Mouse (Mus musculus): ENCODE measurements around the gene Myo18b. TPM values are rescaled to one million over a fixed set of nuclear protein-coding genes. Genes with fewer than 3 reads are reported as not detected.

Gene Myo18b
- polyA plus RNA-seq, 1 experiment, result 0.69 TPM

- TF ChIP-seq POLR2A (IDR thresholded peaks at IDR 0.05; ENCODE audit: borderline replicate concordance, insufficient read depth, low read length), result no peak
- TF ChIP-seq CTCF (IDR thresholded peaks at IDR 0.05; ENCODE audit: borderline replicate concordance, insufficient read depth, low read depth, low read length), result no peak
- Histone ChIP-seq H3K27me3 (ENCODE audit: control insufficient read depth, insufficient read depth, low read length) (no peaks in the 10 kb centered on the region), H3K4me1 (ENCODE audit: control insufficient read depth, insufficient read depth, low read length) (peaks cover 2% of the 10 kb centered on the region; the same call in 1 of the 2 replicates), H3K4me3 (replicated peaks; ENCODE audit: insufficient read depth, low read depth, low read length) (no peak overlapping the region), H3K27ac (ENCODE audit: insufficient read depth, low read length) (no peak overlapping the region)
- no peak for DNase-seq
- 85% methylated on average over 5 of the region's 5 CpGs for WGBS
These were observed 35.7 kb upstream of the Myo18b start for GRCm38 (mm10) chr5:112931901-112932300.

- Histone ChIP-seq H3K27me3 (ENCODE audit: control insufficient read depth, insufficient read depth, low read length) (no peaks in the 10 kb centered on the region), H3K4me1 (ENCODE audit: control insufficient read depth, insufficient read depth, low read length) (no peaks in the 10 kb centered on the region), H3K27ac (ENCODE audit: insufficient read depth, low read length) (no peak overlapping the region), H3K4me3 (replicated peaks; ENCODE audit: insufficient read depth, low read depth, low read length) (no peak overlapping the region)
- TF ChIP-seq POLR2A (IDR thresholded peaks at IDR 0.05; ENCODE audit: borderline replicate concordance, insufficient read depth, low read length), result no peak
- no peak for TF ChIP-seq CTCF (IDR thresholded peaks at IDR 0.05; ENCODE audit: borderline replicate concordance, insufficient read depth, low read depth, low read length)
- no peak for DNase-seq
- WGBS, result 47% methylated on average over 10 of the region's 10 CpGs
These were observed 32.2 kb upstream of the Myo18b start for GRCm38 (mm10) chr5:112928201-112928881.

GRCm38 (mm10) chr5:112925422-112925821 lies 29.3 kb upstream of the Myo18b start:
- H3K4me1 ChIP-seq (ENCODE audit: control insufficient read depth, insufficient read depth, low read length), result no peaks in the 10 kb centered on the region
- WGBS, result 94% methylated on average over 5 of the region's 5 CpGs
- TF ChIP-seq CTCF (IDR thresholded peaks at IDR 0.05; ENCODE audit: borderline replicate concordance, insufficient read depth, low read depth, low read length) (no peak), POLR2A (IDR thresholded peaks at IDR 0.05; ENCODE audit: borderline replicate concordance, insufficient read depth, low read length) (no peak)
- no peak for DNase-seq
- H3K27ac ChIP-seq (ENCODE audit: insufficient read depth, low read length), result no peak overlapping the region
- no peaks in the 10 kb centered on the region for H3K27me3 ChIP-seq (ENCODE audit: control insufficient read depth, insufficient read depth, low read length)
- no peak overlapping the region for H3K4me3 ChIP-seq (replicated peaks; ENCODE audit: insufficient read depth, low read depth, low read length)

- DNase-seq, result no peak
- Histone ChIP-seq H3K27me3 (ENCODE audit: control insufficient read depth, insufficient read depth, low read length) (no peaks in the 10 kb centered on the region), H3K4me3 (replicated peaks; ENCODE audit: insufficient read depth, low read depth, low read length) (no peak overlapping the region), H3K27ac (ENCODE audit: insufficient read depth, low read length) (no peak overlapping the region), H3K4me1 (ENCODE audit: control insufficient read depth, insufficient read depth, low read length) (no peaks in the 10 kb centered on the region)
- WGBS, result 88% methylated on average over 8 of the region's 8 CpGs
- no peak for TF ChIP-seq POLR2A (IDR thresholded peaks at IDR 0.05; ENCODE audit: borderline replicate concordance, insufficient read depth, low read length)
- TF ChIP-seq CTCF (IDR thresholded peaks at IDR 0.05; ENCODE audit: borderline replicate concordance, insufficient read depth, low read depth, low read length), result no peak
These were observed 28.6 kb upstream of the Myo18b start for GRCm38 (mm10) chr5:112924806-112925205.

- no peak for DNase-seq
- Histone ChIP-seq H3K4me3 (replicated peaks; ENCODE audit: insufficient read depth, low read depth, low read length) (no peak overlapping the region), H3K4me1 (ENCODE audit: control insufficient read depth, insufficient read depth, low read length) (no peaks in the 10 kb centered on the region), H3K27ac (ENCODE audit: insufficient read depth, low read length) (no peak overlapping the region), H3K27me3 (ENCODE audit: control insufficient read depth, insufficient read depth, low read length) (no peaks in the 10 kb centered on the region)
- 95% methylated on average over 14 of the region's 14 CpGs for WGBS
- TF ChIP-seq CTCF (IDR thresholded peaks at IDR 0.05; ENCODE audit: borderline replicate concordance, insufficient read depth, low read depth, low read length) (no peak), POLR2A (IDR thresholded peaks at IDR 0.05; ENCODE audit: borderline replicate concordance, insufficient read depth, low read length) (no peak)
These were observed 27.7 kb upstream of the Myo18b start for GRCm38 (mm10) chr5:112923841-112924240.

- no peaks in the 10 kb centered on the region for H3K27me3 ChIP-seq (ENCODE audit: control insufficient read depth, insufficient read depth, low read length)
- no peak for DNase-seq
These were observed 25.8 kb upstream of the Myo18b start for GRCm38 (mm10) chr5:112921914-112922313.

GRCm38 (mm10) chr5:112910381-112910780 lies 14.2 kb upstream of the Myo18b start:
- H3K4me3 ChIP-seq (replicated peaks; ENCODE audit: insufficient read depth, low read depth, low read length), result no peak overlapping the region
- TF ChIP-seq POLR2A (IDR thresholded peaks at IDR 0.05; ENCODE audit: borderline replicate concordance, insufficient read depth, low read length) (no peak), CTCF (IDR thresholded peaks at IDR 0.05; ENCODE audit: borderline replicate concordance, insufficient read depth, low read depth, low read length) (no peak)
- no peaks in the 10 kb centered on the region for H3K27me3 ChIP-seq (ENCODE audit: control insufficient read depth, insufficient read depth, low read length)
- H3K27ac ChIP-seq (ENCODE audit: insufficient read depth, low read length), result no peak overlapping the region
- whole genome bisulfite sequencing, result 75% methylated on average over 5 of the region's 5 CpGs
- no peak for DNase-seq
- no peaks in the 10 kb centered on the region for H3K4me1 ChIP-seq (ENCODE audit: control insufficient read depth, insufficient read depth, low read length)

More at GRCm38 (mm10) chr5:112921914-112922313, 25.8 kb upstream of the Myo18b start:
- H3K27ac ChIP-seq (ENCODE audit: insufficient read depth, low read length), result no peak overlapping the region
- no peaks in the 10 kb centered on the region for H3K4me1 ChIP-seq (ENCODE audit: control insufficient read depth, insufficient read depth, low read length)
- no peak for TF ChIP-seq POLR2A (IDR thresholded peaks at IDR 0.05; ENCODE audit: borderline replicate concordance, insufficient read depth, low read length)
- no peak for TF ChIP-seq CTCF (IDR thresholded peaks at IDR 0.05; ENCODE audit: borderline replicate concordance, insufficient read depth, low read depth, low read length)
- no peak overlapping the region for H3K4me3 ChIP-seq (replicated peaks; ENCODE audit: insufficient read depth, low read depth, low read length)

GRCm38 (mm10) chr5:112908169-112908614 lies 12.0 kb upstream of the Myo18b start:
- no peaks in the 10 kb centered on the region for H3K27me3 ChIP-seq (ENCODE audit: control insufficient read depth, insufficient read depth, low read length)
- TF ChIP-seq POLR2A (IDR thresholded peaks at IDR 0.05; ENCODE audit: borderline replicate concordance, insufficient read depth, low read length) (no peak), CTCF (IDR thresholded peaks at IDR 0.05; ENCODE audit: borderline replicate concordance, insufficient read depth, low read depth, low read length) (no peak)
- no peaks in the 10 kb centered on the region for H3K4me1 ChIP-seq (ENCODE audit: control insufficient read depth, insufficient read depth, low read length)
- no peak for DNase-seq
- H3K27ac ChIP-seq (ENCODE audit: insufficient read depth, low read length), result no peak overlapping the region
- WGBS, result 13% methylated on average over 2 of the region's 2 CpGs
- H3K4me3 ChIP-seq (replicated peaks; ENCODE audit: insufficient read depth, low read depth, low read length), result no peak overlapping the region
